Mouse (Mus musculus) myocyte (in vitro differentiated cells): ENCODE results near the gene Sgtb.

ENCODE experiments used
- POLR2A ChIP-seq: IDR thresholded peaks from one replicate; pipeline ENCODE4 v1.6.1; 2011; ENCODE audit warnings: low read depth, mild to moderate bottlenecking, control low read depth, moderate library complexity; ENCODE audit not compliant: insufficient read length
- SRF ChIP-seq: IDR thresholded peaks from one replicate; pipeline ENCODE4 v1.6.1; 2011; ENCODE audit warnings: low read depth; ENCODE audit not compliant: control insufficient read depth, insufficient read length
- TCF12 ChIP-seq: IDR thresholded peaks from one replicate; pipeline ENCODE4 v1.6.1; 2011; ENCODE audit warnings: mild to moderate bottlenecking, control low read depth; ENCODE audit not compliant: poor library complexity, insufficient read depth, severe bottlenecking

DNA sequence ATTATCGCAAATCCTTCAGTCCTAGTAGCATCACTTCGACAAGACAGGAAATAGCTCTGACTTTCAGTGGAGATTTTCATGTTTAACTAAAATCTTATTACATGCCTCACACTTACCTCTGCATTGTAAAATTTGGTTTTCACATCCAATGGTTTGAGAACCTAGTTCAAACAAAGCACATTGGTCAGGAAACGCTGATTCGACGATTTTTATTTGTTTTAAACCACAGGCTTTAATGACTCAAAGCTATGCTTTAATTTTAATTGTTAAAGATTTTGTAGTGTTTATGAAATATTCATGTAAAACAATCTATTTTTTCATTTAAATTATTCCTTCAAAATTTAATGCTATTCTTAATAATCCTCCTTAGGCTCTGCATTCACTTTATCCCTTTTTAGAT lies 44.6 kb downstream of the Sgtb start:
- TF ChIP-seq POLR2A (no peak), SRF (no peak), TCF12 (no peak)
